Mouse (Mus musculus): ENCODE measurements around the gene Vax2. TPM values are rescaled to one million over a fixed set of nuclear protein-coding genes. Genes with fewer than 3 reads are reported as not detected.
A peak's percentile ranks its signal among the peaks of the same experiment; 100 is the strongest.

Gene Vax2
- polyA plus RNA-seq, 1 experiment from 2014 or later = not detected

- Histone ChIP-seq H3K4me1 (replicated peaks) (peaks cover 30% of the 10 kb centered on the region), H3K27ac (peak within 1 kb of the TSS; percentile 87), H3K9ac (peak within 1 kb of the TSS; percentile 97), H3K9me3 (no peaks in the 10 kb centered on the region), H3K27me3 (0 out of 2 replicates have a peak, but pooled peaks cover 3% of the 10 kb centered on the region), H3K4me3 (peak within 1 kb of the TSS; percentile 93), H3K36me3 (peaks cover 22% of the 10 kb centered on the region), H3K4me2 (peak within 1 kb of the TSS; percentile 76)
- peak; percentile 95 for ATAC-seq (ENCODE audit: low FRiP score)
- WGBS = under 1% methylated on average over 45 of the region's 45 CpGs
Observed at GRCm38 (mm10) chr6:83775638-83776293, 64.7 kb downstream of the Vax2 start, which contains the start of gene Tex261. Gene Tex261, minus strand, starts transcription at chr6:83775813.

- ATAC-seq (ENCODE audit: low FRiP score) = no peak
- 0 out of 2 replicates have a peak, but pooled peaks cover 3% of the 10 kb centered on the region for H3K27me3 ChIP-seq
- H3K9me3 ChIP-seq = no peaks in the 10 kb centered on the region
- no peak overlapping the region for H3K9ac ChIP-seq
- H3K27ac ChIP-seq = no peak overlapping the region
- 78% methylated on average over 7 of the region's 7 CpGs for WGBS
- H3K4me3 ChIP-seq = no peak overlapping the region
- H3K4me2 ChIP-seq = no peak overlapping the region
- H3K4me1 ChIP-seq (replicated peaks) = peaks cover 23% of the 10 kb centered on the region
- H3K36me3 ChIP-seq = 0 out of 2 replicates have a peak, but pooled peaks cover 2% of the 10 kb centered on the region
Observed at GRCm38 (mm10) chr6:83778306-83778705, 67.2 kb downstream of the Vax2 start.

DNA sequence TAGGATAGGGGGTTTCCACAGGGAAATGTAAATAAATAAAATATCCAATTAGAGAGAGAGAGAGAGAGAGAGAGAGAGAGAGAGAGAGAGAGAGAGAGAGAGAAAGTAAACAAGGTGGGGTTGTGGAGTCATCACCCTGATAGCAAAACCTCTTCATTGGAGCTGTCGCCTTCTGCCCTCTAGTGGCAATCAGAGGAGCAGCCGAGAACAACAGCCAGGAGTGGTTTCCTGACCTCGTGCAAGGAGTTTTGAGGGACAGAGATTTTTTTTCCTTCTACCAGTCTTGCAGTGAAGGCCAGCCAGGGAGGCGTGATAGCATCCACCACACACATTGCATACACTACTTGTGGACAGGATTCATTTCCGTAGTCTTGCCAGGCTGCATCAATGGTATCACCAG is 68.0 kb downstream of the Vax2 start:
- no peak overlapping the region for H3K4me3 ChIP-seq
- no peaks in the 10 kb centered on the region for H3K9me3 ChIP-seq
- no peaks in the 10 kb centered on the region for H3K36me3 ChIP-seq
- no peak overlapping the region for H3K4me2 ChIP-seq
- 0 out of 2 replicates have a peak, but pooled peaks cover 3% of the 10 kb centered on the region for H3K27me3 ChIP-seq
- H3K27ac ChIP-seq = no peak overlapping the region
- H3K4me1 ChIP-seq (replicated peaks) = peaks cover 16% of the 10 kb centered on the region
- ATAC-seq (ENCODE audit: low FRiP score) = no peak
- H3K9ac ChIP-seq = no peak overlapping the region
- WGBS = 8% methylated on average over 5 of the region's 5 CpGs

- WGBS = 86% methylated on average over 3 of the region's 3 CpGs
- H3K9ac ChIP-seq = no peak overlapping the region
- H3K4me1 ChIP-seq (replicated peaks) = peaks cover 4% of the 10 kb centered on the region; the same call in 1 of the 2 replicates
- H3K36me3 ChIP-seq = no peaks in the 10 kb centered on the region
- no peak for ATAC-seq (ENCODE audit: low FRiP score)
- no peak overlapping the region for H3K4me2 ChIP-seq
- H3K27me3 ChIP-seq = peaks cover 3% of the 10 kb centered on the region; the same call in 1 of the 2 replicates
- no peak overlapping the region for H3K4me3 ChIP-seq
- no peak overlapping the region for H3K27ac ChIP-seq
- H3K9me3 ChIP-seq = no peaks in the 10 kb centered on the region
Observed at GRCm38 (mm10) chr6:83786426-83786825, 75.4 kb downstream of the Vax2 start.

Other genes starting within 250 kb of the Vax2 start
- 69.1 and 69.7 TPM in 2 replicates for gene Dguok, start 204.3 kb upstream of the Vax2 start, polyA plus RNA-seq (2015; fragmentation: Nextera tagmentation; extraction: Ambion mirVana)
- gene Actg2, start 175.0 kb upstream of the Vax2 start, polyA plus RNA-seq (2015; fragmentation: Nextera tagmentation; extraction: Ambion mirVana) = 2.0 and 2.8 TPM in 2 replicates
- 50.1 and 51.4 TPM in 2 replicates for gene Stambp, start 138.5 kb upstream of the Vax2 start, polyA plus RNA-seq (2015; fragmentation: Nextera tagmentation; extraction: Ambion mirVana)
- gene Clec4f, start 55.1 kb upstream of the Vax2 start, polyA plus RNA-seq (2015; fragmentation: Nextera tagmentation; extraction: Ambion mirVana) = not detected in 2 replicates
- not detected in 2 replicates for gene Cd207, start 33.4 kb upstream of the Vax2 start, polyA plus RNA-seq (2015; fragmentation: Nextera tagmentation; extraction: Ambion mirVana)
- gene Atp6v1b1, start 31.7 kb downstream of the Vax2 start, polyA plus RNA-seq (2015; fragmentation: Nextera tagmentation; extraction: Ambion mirVana) = not detected in 2 replicates
- gene Ankrd53, start 51.4 kb downstream of the Vax2 start, polyA plus RNA-seq (2015; fragmentation: Nextera tagmentation; extraction: Ambion mirVana) = 0.19 and 0.21 TPM in 2 replicates
- gene Tex261, start 64.5 kb downstream of the Vax2 start, polyA plus RNA-seq (2015; fragmentation: Nextera tagmentation; extraction: Ambion mirVana) = 63.5 and 65.5 TPM in 2 replicates
- 98.1 and 98.5 TPM in 2 replicates for gene Nagk, start 83.7 kb downstream of the Vax2 start, polyA plus RNA-seq (2015; fragmentation: Nextera tagmentation; extraction: Ambion mirVana)
- gene Paip2b, start 120.5 kb downstream of the Vax2 start, polyA plus RNA-seq (2015; fragmentation: Nextera tagmentation; extraction: Ambion mirVana) = 25.3 and 27.8 TPM in 2 replicates
- gene Zfp638, start 155.8 kb downstream of the Vax2 start, polyA plus RNA-seq (2015; fragmentation: Nextera tagmentation; extraction: Ambion mirVana) = 87.8 and 88.9 TPM in 2 replicates

All from hindbrain, embryonic 13.5 days (tissue).